Mouse (Mus musculus) stomach, postnatal 0 days (tissue): ENCODE results near the gene Ptpn5.

Experiments
- CTCF ChIP-seq: IDR thresholded peaks from 2 replicates; pipeline ENCODE4 v1.5.1; 2016; ENCODE audit warnings: antibody characterized with exemption, low read depth, mild to moderate bottlenecking, moderate library complexity
- EP300 ChIP-seq: optimal IDR thresholded peaks from 2 replicates; pipeline ENCODE3; 2016; ENCODE audit warnings: antibody characterized with exemption

GRCm38 (mm10) chr7:47163203-47163602 is 29.7 kb upstream of the Ptpn5 start:
- TF ChIP-seq CTCF = no peak
- no peak for TF ChIP-seq EP300
